Mouse (Mus musculus) kidney, postnatal 36 days (tissue): ENCODE data around the gene Gm11042.

Experiments
- DNase-seq, 2 experiments: peaks; one replicate each; pipeline ENCODE4 v3.0.0; 2021 to 2022; ENCODE audit warnings: mixed read lengths in 2 of 2

Gene Gm11042

GRCm38 (mm10) chr12:74316344-74316973, at the start of gene Gm11042:
Gene Gm11042, minus strand, starts transcription at chr12:74316394.
- DNase-seq = peak in 1 of 2 experiments; percentile 4

DNA sequence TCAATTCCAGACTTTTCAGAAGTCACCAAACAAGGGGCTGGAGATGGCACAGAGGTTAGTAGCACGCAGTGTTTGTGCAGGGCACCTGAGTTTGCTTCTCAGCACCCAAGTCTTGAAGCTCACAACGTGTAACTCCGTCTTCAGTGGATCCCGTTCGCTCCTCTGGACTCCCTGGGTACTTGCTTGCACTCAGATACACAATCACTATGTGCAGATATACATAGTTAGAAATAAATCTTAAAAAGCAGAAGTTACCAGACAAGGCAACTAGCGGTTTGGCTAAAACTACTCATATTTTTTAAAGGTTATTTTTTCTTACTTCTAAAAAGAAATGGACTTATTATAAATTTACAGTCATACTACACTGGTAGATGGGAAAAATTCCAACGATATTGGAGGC, 48.3 kb upstream of the Gm11042 start:
- no peak for DNase-seq

GRCm38 (mm10) chr12:74363076-74363475, 46.9 kb upstream of the Gm11042 start:
- DNase-seq = no peak

DNA sequence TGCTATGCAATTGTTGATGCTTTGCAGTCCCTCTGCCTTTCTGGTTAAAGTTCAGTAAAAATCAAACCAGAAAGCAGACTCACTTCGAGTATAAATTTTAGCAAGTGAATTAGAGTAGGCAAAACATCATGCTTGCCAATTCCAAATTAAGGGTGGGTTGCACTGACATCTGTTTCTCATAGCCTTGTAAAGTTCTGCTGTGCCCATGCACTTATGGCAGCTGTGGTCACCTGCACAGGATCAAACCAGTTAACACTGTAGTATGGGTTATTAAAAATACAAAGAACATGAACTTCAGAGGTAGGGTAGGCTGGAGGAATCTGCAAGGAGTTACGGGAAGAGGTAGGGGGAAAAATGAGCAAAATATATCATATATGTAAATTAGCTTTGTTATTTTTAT, 46.3 kb upstream of the Gm11042 start:
- DNase-seq = no peak

GRCm38 (mm10) chr12:74359791-74360190, 43.6 kb upstream of the Gm11042 start:
- no peak for DNase-seq

DNA sequence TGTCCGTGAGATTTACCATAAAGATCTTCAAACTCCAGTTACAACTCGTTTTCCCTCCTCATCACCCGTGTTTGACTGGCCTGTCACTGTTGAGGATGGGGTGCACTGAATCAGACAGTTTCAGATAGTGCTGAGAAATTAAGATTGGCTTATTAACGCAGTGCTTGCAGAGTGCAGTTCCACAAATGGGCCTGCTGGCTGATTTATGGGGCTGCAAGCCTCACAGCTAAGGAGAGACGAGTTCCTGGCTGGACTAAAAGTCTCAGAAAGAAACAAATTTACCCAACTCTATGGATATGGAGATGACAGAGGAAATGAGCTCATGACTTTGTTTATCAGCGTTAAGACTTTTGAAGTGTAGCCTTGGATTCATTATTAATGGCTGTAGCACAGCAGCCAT, 41.6 kb upstream of the Gm11042 start:
- DNase-seq = no peak

- DNase-seq = no peak
Observed at GRCm38 (mm10) chr12:74342720-74343119, 26.5 kb upstream of the Gm11042 start.

DNA sequence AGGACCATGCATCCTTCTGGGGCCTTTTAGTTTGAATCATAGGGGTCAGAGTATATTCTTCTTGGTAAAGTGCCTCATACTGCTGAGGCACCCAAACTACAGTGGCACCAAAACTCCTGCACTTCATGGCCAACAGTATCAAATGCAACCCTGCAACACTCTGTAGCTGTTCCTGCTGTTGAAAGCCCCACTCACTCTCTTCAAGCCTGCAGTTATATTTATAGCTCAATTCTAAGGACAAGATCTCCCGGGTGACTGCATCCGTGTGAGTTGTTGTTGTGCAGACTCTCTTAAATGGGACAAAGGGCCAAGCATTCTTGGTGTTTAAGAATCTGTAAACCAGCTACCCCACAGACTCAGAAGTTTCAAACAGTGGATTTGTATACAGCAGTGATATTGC, 23.9 kb upstream of the Gm11042 start:
- no peak for DNase-seq

DNA sequence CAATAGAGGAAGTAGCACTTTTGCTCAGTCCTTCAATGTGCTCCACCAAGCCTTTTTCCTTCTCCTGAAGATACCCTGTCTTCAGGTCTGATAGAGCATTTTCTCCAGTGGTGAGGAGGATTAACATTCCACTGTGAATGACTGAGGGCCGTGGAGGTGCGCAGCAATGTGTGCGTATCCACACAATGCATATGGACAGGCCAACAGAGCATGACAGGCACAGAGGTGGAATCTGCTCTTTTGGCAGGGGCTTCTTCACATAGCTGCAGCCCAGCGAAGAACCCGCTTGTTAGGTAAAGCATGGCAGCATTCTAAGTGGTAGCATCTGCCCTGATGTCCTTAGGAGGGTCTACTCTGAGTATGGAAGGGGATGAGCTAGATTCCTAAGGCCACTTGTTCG, 17.5 kb upstream of the Gm11042 start:
- no peak for DNase-seq

DNA sequence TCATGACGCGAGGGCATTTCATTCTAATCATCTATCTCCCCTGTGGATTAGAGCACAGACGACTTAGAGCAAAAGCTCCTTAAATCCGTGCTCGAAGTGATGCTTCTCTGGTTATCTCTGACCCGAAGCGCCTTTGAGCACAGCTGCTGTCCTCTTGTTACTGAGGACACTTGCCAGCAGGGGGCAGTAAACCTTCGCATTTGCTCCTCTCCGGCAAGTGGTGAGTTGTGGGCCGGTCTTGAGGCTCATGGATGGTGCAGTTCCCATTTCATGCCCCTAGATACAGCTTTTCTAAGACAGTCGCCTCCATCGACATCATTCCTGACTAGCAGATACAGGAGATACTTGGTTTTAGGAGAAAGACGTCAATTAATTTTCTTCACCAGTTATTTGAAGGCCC, 16.8 kb upstream of the Gm11042 start:
- DNase-seq = peak; percentile 51 to 86

GRCm38 (mm10) chr12:74329759-74330158, 13.6 kb upstream of the Gm11042 start:
- DNase-seq = no peak

DNA sequence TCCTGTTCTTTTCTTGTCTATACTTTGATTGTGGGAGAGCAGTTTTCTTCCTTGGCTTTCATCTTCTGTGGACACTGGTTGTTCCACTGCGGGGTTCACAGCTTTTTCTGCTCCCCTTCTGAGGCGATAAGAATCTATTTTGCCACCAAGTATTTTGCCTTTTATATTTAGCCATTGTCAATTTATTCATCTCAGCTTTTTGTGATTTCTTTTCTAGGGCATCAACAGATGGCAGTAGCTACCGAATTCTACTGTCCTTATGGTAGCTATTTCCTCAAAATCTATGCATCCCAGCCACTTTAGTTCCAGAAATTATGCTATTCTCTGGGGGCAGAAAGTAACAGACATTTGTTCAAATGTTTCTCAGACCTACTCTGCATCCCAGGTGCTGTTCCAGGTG, 10.4 kb upstream of the Gm11042 start:
- DNase-seq = no peak

GRCm38 (mm10) chr12:74321981-74322380, 5.8 kb upstream of the Gm11042 start:
- DNase-seq = no peak

DNA sequence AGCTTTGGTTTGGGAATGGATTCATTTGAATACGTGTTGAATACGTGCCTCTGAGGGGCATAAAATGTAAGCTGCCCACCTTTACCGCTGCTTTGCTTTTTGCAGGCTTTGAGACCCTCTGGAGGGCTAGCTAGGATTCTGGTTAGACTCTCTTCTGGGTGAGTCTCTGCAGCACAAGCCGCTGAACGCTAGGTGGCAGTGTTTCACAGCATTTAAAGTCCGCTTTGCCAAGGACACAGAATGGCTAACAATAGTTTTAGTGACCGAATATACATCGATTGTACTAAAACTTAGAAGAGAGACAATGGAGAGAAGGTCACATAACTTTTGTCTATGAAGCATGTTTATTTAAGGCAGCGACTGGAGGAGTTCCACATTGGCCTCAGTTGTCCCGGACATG, 4.1 kb upstream of the Gm11042 start:
- peak; percentile 42 to 81 for DNase-seq

GRCm38 (mm10) chr12:74316989-74317759, 980 bp upstream of the Gm11042 start:
- DNase-seq = peak; percentile 66 to 84

DNA sequence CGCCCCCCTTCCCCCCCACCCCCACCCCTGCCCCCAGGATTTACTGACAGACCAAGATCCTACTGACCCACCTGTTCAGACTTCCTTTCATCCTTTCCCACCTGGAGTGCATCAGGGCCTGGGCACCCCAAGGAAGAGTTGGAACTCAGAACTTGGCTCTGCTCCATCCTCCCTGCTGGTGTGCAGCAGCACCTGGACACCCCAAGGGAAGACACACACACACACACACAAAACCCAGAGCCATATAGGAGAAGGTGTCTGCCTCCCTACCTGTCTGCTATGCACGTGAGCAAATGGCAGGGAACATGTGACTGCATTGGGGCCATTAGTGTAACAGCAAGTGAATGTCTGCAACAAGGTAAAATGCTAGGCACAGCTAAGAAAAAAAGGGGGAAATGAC, 973 bp downstream of the Gm11042 start:
- DNase-seq = no peak

GRCm38 (mm10) chr12:74312611-74313010, 3.6 kb downstream of the Gm11042 start:
- no peak for DNase-seq

DNA sequence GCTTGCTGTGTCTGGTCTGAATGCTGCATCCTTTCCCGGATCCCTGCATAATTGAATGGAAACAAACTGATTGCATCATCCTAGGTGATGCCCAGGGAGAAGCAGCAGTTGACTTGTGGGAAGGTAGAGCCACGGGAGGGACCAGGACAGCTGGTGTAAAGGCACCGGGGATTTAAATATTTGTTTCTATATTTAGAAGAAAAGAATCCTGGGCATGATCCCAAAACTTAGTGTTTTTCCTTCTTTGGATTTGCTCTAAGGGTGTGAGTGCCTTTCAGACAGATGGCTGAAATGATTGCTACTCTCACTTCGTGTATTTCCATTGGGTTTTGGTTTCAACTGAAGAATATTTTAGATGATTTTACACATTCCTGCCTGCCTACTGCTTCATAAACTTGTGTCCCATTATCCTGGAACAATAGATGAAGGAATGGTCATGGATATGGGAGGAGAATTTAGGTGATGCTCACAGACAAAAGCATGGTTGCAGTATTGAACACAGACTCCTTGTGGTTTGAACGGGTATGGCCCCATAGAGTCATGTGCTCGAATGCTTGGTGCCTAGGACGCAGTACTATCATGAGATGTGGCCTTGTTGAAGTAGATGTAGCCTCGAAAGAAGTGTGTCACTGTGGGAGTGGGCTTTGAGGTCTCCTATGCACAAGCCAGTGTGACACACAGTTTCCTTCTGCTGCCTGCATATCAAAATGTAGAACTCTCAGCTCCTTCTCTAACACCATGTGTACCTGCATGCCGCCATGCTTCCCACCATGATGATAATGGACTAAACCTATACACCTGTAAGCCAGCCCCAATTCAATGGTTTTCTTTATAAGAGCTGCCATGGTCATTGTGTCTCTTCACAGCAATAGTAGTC, 12.5 kb downstream of the Gm11042 start:
- no peak for DNase-seq

GRCm38 (mm10) chr12:74301559-74301958, 14.6 kb downstream of the Gm11042 start:
- DNase-seq = no peak

GRCm38 (mm10) chr12:74296374-74296773, 19.8 kb downstream of the Gm11042 start:
- DNase-seq = no peak

- peak; percentile 12 to 63 for DNase-seq
Observed at GRCm38 (mm10) chr12:74293624-74294023, 22.6 kb downstream of the Gm11042 start.

GRCm38 (mm10) chr12:74290983-74291382, 25.2 kb downstream of the Gm11042 start:
- no peak for DNase-seq

GRCm38 (mm10) chr12:74284685-74285054, 31.5 kb downstream of the Gm11042 start:
- DNase-seq = no peak
